Mouse (Mus musculus) gonadal fat pad, adult 2 months (tissue): Measurements from ENCODE around the gene Mindy1. TPM values are rescaled to one million over a fixed set of nuclear protein-coding genes. Genes with fewer than 3 reads are reported as not detected.
"Not testable (repeated sequence)": the region's sequence is repeated elsewhere in the genome, so short reads cannot be mapped to it uniquely, and the experiment has no call there.

Experiments
- DNase-seq: peaks from one replicate; pipeline ENCODE4 v3.0.0-alpha.2; 2012; ENCODE audit warnings: low read depth
- polyA plus RNA-seq: library from polyadenylated mRNA; depleted of rRNA; stranded (reverse); fragments of >200 nt; gene quantifications from 2 replicates; pipeline ENCODE4 v1.2.3, GENCODE M21; 2012; rRNA removed

Gene Mindy1
- polyA plus RNA-seq, 1 experiment, result 111 TPM

GRCm38 (mm10) chr3:95319701-95320625, 38.8 kb downstream of the Mindy1 start:
- no peak for DNase-seq

GRCm38 (mm10) chr3:95323429-95323828, 42.3 kb downstream of the Mindy1 start:
- DNase-seq, result no peak

GRCm38 (mm10) chr3:95324454-95325144, 43.5 kb downstream of the Mindy1 start:
- DNase-seq, result no peak

- DNase-seq, result peak; percentile 84
These were observed 47.8 kb downstream of the Mindy1 start for GRCm38 (mm10) chr3:95328803-95329404.

- DNase-seq, result no peak
These were observed 50.4 kb downstream of the Mindy1 start for GRCm38 (mm10) chr3:95331528-95331927.

GRCm38 (mm10) chr3:95337345-95337744, 56.2 kb downstream of the Mindy1 start:
- no peak for DNase-seq

GRCm38 (mm10) chr3:95338251-95338650, 57.1 kb downstream of the Mindy1 start:
- no peak for DNase-seq

- not testable (repeated sequence) for DNase-seq
These were observed 62.3 kb downstream of the Mindy1 start for GRCm38 (mm10) chr3:95343356-95344000.

Other genes with a start within 250 kb of the Mindy1 start
- gene Psmd4, start 238.7 kb upstream of the Mindy1 start, polyA plus RNA-seq, result 182 and 227 TPM in 2 replicates
- gene Pip5k1a, start 174.4 kb upstream of the Mindy1 start, polyA plus RNA-seq, result 19.6 and 21.0 TPM in 2 replicates
- gene Vps72, start 170.3 kb upstream of the Mindy1 start, polyA plus RNA-seq, result 42.0 and 43.5 TPM in 2 replicates
- 0.42 and 0.63 TPM in 2 replicates for gene Tmod4, start 156.9 kb upstream of the Mindy1 start, polyA plus RNA-seq
- gene Scnm1, start 147.3 kb upstream of the Mindy1 start, polyA plus RNA-seq, result 36.7 and 37.0 TPM in 2 replicates
- 8.8 and 9.4 TPM in 2 replicates for gene Lysmd1, start 147.3 kb upstream of the Mindy1 start, polyA plus RNA-seq
- 10.4 and 11.6 TPM in 2 replicates for gene Tnfaip8l2, start 139.0 kb upstream of the Mindy1 start, polyA plus RNA-seq
- 6.4 and 6.7 TPM in 2 replicates for gene Sema6c, start 120.9 kb upstream of the Mindy1 start, polyA plus RNA-seq
- 13.2 and 14.2 TPM in 2 replicates for gene Gabpb2, start 63.4 kb upstream of the Mindy1 start, polyA plus RNA-seq
- 59.7 and 60.1 TPM in 2 replicates for gene Cdc42se1, start 52.6 kb upstream of the Mindy1 start, polyA plus RNA-seq
- gene Mllt11, start 49.2 kb upstream of the Mindy1 start, polyA plus RNA-seq, result 22.5 and 24.7 TPM in 2 replicates
- gene Gm128, start 39.7 kb upstream of the Mindy1 start, polyA plus RNA-seq, result 0.86 and 2.1 TPM in 2 replicates
- 2.1 and 2.6 TPM in 2 replicates for gene Bnipl, start 30.2 kb upstream of the Mindy1 start, polyA plus RNA-seq
- 23.6 and 28.2 TPM in 2 replicates for gene Prune1, start 731 bp downstream of the Mindy1 start, polyA plus RNA-seq
- gene Anxa9, start 25.8 kb downstream of the Mindy1 start, polyA plus RNA-seq, result 18.1 and 26.0 TPM in 2 replicates
- 92.9 and 123 TPM in 2 replicates for gene Cers2, start 33.4 kb downstream of the Mindy1 start, polyA plus RNA-seq
- gene Setdb1, start 75.9 kb downstream of the Mindy1 start, polyA plus RNA-seq, result 16.1 and 17.1 TPM in 2 replicates
- not detected in 2 replicates for gene 4930558C23Rik, start 121.5 kb downstream of the Mindy1 start, polyA plus RNA-seq
- 27.0 and 31.4 TPM in 2 replicates for gene Arnt, start 153.0 kb downstream of the Mindy1 start, polyA plus RNA-seq
- gene Ctsk, start 217.9 kb downstream of the Mindy1 start, polyA plus RNA-seq, result 14.6 and 14.8 TPM in 2 replicates
- 26.2 and 27.6 TPM in 2 replicates for gene Ctss, start 245.4 kb downstream of the Mindy1 start, polyA plus RNA-seq